Comparison of ENCODE assay signal across 20 mouse cellular contexts in the genomic region with DNA sequence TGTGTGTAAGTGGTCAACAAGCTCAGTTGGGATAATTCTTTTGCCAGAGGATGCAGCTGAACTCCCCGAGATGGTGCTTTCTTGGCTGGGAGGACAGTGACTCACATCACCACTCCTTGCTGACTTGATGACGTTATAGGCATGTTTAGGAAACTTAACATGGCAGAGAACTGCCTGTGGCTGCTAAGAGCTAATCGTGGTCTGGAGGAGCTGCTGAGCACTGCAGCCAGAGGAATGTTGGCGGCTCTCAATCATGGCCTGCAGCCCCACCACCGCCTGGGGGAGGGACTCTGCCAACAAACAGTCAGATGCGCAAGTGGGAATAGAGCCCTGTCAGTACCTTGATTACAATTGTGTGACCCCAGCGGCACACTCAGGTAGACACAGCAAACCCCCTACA. TPM values are rescaled to one million over a fixed set of nuclear protein-coding genes. Genes with fewer than 3 reads are reported as not detected.
A peak's percentile ranks its signal among the peaks of the same experiment; 100 is the strongest.
DNase-seq lines count a peak whose midpoint lies in the region; ATAC-seq and TF ChIP-seq lines count a peak whose summit lies in the region.
"Had no signal": no experiment of that assay in that cellular context is flagged by ENCODE, and none has a peak within 500 bp of the region (broad histone marks: within the 10 kb centered on the region; RNA-seq: fewer than 3 reads in every experiment).

No protein-coding gene starts in this region.

- H3K4me1 ChIP-seq in heart, embryonic 15.5 days (replicated peaks) = peaks cover 11% of the 10 kb centered on the region
- H3K4me1 ChIP-seq in forebrain, embryonic 10.5 days = peaks cover 10% of the 10 kb centered on the region
- H3K4me1 ChIP-seq: embryonic facial prominence, embryonic 15.5 days; intestine, embryonic 15.5 days; limb, embryonic 12.5 days had no signal

- peak; percentile 80 for DNase-seq in 3134 (ENCODE audit: extremely low read depth, insufficient read length, low spot score)
- DNase-seq in 3T3-L1 (ENCODE audit: low read depth, low spot score) = peak; percentile 94
- DNase-seq in gastrocnemius, adult 2 months = peak; percentile 79
- no peak for DNase-seq in thymus, postnatal 4 days
- DNase-seq in forebrain, embryonic 10.5 days (ENCODE audit: extremely low spot score, low spot score) = no peak
- no peak for DNase-seq in testis, postnatal 14 days (ENCODE audit: low spot score)
- DNase-seq: kidney, postnatal 25 days; liver, postnatal 0 days; thymus, adult 18-20 months had no signal

- H3K27me3 ChIP-seq in heart, embryonic 15.5 days = no peaks in the 10 kb centered on the region
- no peaks in the 10 kb centered on the region for H3K27me3 ChIP-seq in forebrain, embryonic 10.5 days (ENCODE audit: poor library complexity, severe bottlenecking)
- H3K27me3 ChIP-seq: embryonic facial prominence, embryonic 15.5 days; forebrain, embryonic 15.5 days; intestine, embryonic 15.5 days; limb, embryonic 12.5 days had no signal

- peak; percentile 79 for ATAC-seq in heart, embryonic 15.5 days (replicated peaks; ENCODE audit: insufficient number of reproducible peaks, insufficient read depth, low FRiP score, low read depth)
- ATAC-seq in granulocyte monocyte progenitor cell, adult 5-6 weeks (replicated peaks; ENCODE audit: poor library complexity, severe bottlenecking) = no peak
- ATAC-seq: activated CD4-positive, CD25-positive, alpha-beta regulatory T cell, adult 4 months; forebrain, embryonic 15.5 days; intestine, embryonic 15.5 days; liver, postnatal 0 days had no signal

- intact Hi-C loops in gastrocnemius, adult 2 months (cut with DNase I) = loop anchor here (5.0 kb wide), 1 partner anchor 45 kb away; the partner anchor contains the start of gene Ppm1l

- no peak overlapping the region for H3K9ac ChIP-seq in heart, embryonic 15.5 days
- H3K9ac ChIP-seq: embryonic facial prominence, embryonic 15.5 days; forebrain, embryonic 15.5 days; intestine, embryonic 15.5 days; limb, embryonic 12.5 days; liver, postnatal 0 days had no signal

- no peaks in the 10 kb centered on the region for H3K36me3 ChIP-seq in heart, embryonic 15.5 days
- no peaks in the 10 kb centered on the region for H3K36me3 ChIP-seq in forebrain, embryonic 10.5 days (replicated peaks)
- H3K36me3 ChIP-seq: embryonic facial prominence, embryonic 15.5 days; forebrain, embryonic 15.5 days; intestine, embryonic 15.5 days; limb, embryonic 12.5 days; midbrain, embryonic 10.5 days had no signal

- no peaks in the 10 kb centered on the region for H3K9me3 ChIP-seq in heart, embryonic 15.5 days (replicated peaks)
- no peaks in the 10 kb centered on the region for H3K9me3 ChIP-seq in forebrain, embryonic 10.5 days
- H3K9me3 ChIP-seq: embryonic facial prominence, embryonic 15.5 days; forebrain, embryonic 15.5 days; intestine, embryonic 15.5 days; limb, embryonic 12.5 days; midbrain, embryonic 10.5 days had no signal

- H3K4me3 ChIP-seq in gastrocnemius, adult 2 months = no peak overlapping the region
- no peak overlapping the region for H3K4me3 ChIP-seq in heart, embryonic 15.5 days
- H3K4me3 ChIP-seq in forebrain, embryonic 10.5 days = no peak overlapping the region
- H3K4me3 ChIP-seq: embryonic facial prominence, embryonic 15.5 days; forebrain, embryonic 15.5 days; intestine, embryonic 15.5 days; limb, embryonic 12.5 days; midbrain, embryonic 10.5 days had no signal

- H3K27ac ChIP-seq in gastrocnemius, adult 2 months = 0 out of 2 replicates have a peak overlapping the region, but pooled peaks have one; percentile 6
- H3K27ac ChIP-seq in heart, embryonic 15.5 days = peak overlapping the region; percentile 31; the same call in 1 of the 2 replicates
- H3K27ac ChIP-seq in forebrain, embryonic 10.5 days = no peak overlapping the region
- H3K27ac ChIP-seq: embryonic facial prominence, embryonic 15.5 days; forebrain, embryonic 15.5 days; intestine, embryonic 15.5 days; limb, embryonic 12.5 days; midbrain, embryonic 10.5 days had no signal

- 34% methylated on average over 7 of the region's 7 CpGs for WGBS in heart, embryonic 15.5 days
- WGBS in forebrain, embryonic 10.5 days = 80% methylated on average over 7 of the region's 7 CpGs

- H3K4me2 ChIP-seq in heart, embryonic 15.5 days = peak overlapping the region; percentile 12; the same call in 1 of the 2 replicates
- H3K4me2 ChIP-seq: embryonic facial prominence, embryonic 15.5 days; forebrain, embryonic 15.5 days; intestine, embryonic 15.5 days; limb, embryonic 12.5 days had no signal

- TF ChIP-seq CTCF in gastrocnemius, adult 2 months (IDR thresholded peaks at IDR 0.05) = peak; percentile 25; the same call in 1 of the 2 replicates

RNA-seq across cellular contexts. Expression of gene Ppm1l, which starts 44.8 kb away (rescaled TPM):
- 10 to 100 TPM; 90.3 to 91.8 TPM for total RNA-seq in gastrocnemius, adult 2 months (2021)
- 8.5 and 9.4 TPM in 2 replicates for polyA plus RNA-seq in heart, embryonic 15.5 days (2015; fragmentation: Nextera tagmentation; extraction: Ambion mirVana)
- polyA plus RNA-seq in forebrain, embryonic 10.5 days (2016; fragmentation: Nextera tagmentation; extraction: Ambion mirVana) = 9.3 and 9.8 TPM in 2 replicates
- total RNA-seq in granulocyte monocyte progenitor cell, adult 5-6 weeks (2014; fragmentation: Nextera tagmentation) = 0.62 and 1.3 TPM in 2 replicates
- 0.72 and 0.78 TPM in 2 replicates for total RNA-seq in granulocyte monocyte progenitor cell, adult 5-6 weeks (2017)

RNA-seq across cellular contexts. Expression of gene Arl14, which starts 49.6 kb away (rescaled TPM):
- total RNA-seq in gastrocnemius, adult 2 months (2021) = not detected
- 0.15 TPM in 1 of 2 replicates, not detected in the other for polyA plus RNA-seq in heart, embryonic 15.5 days (2015; fragmentation: Nextera tagmentation; extraction: Ambion mirVana)
- polyA plus RNA-seq in forebrain, embryonic 10.5 days (2016; fragmentation: Nextera tagmentation; extraction: Ambion mirVana) = not detected in 2 replicates
- not detected in 2 replicates for total RNA-seq in granulocyte monocyte progenitor cell, adult 5-6 weeks (2014; fragmentation: Nextera tagmentation)
- total RNA-seq in granulocyte monocyte progenitor cell, adult 5-6 weeks (2017) = not detected in 2 replicates
- total RNA-seq: ES-E14; layer of hippocampus, postnatal 25 days had no signal
- polyA plus RNA-seq: activated CD4-positive, CD25-positive, alpha-beta regulatory T cell, adult 4 months; forebrain, embryonic 15.5 days; gonadal fat pad, adult 2 months; limb, embryonic 12.5 days; liver, postnatal 0 days; midbrain, embryonic 10.5 days had no signal

Comparison
In these comparisons a context has a peak if more than half of its experiments do, and no peak if none do; other contexts are left out.
1. DNase-seq: peak in 3134 (single experiment), 3T3-L1 (single experiment) and gastrocnemius, adult 2 months (single experiment); none in thymus, postnatal 4 days (single experiment), forebrain, embryonic 10.5 days (single experiment) and testis, postnatal 14 days (single experiment).
2. RNA of gene Ppm1l, which starts 44.8 kb away (total RNA-seq): 90.3 to 91.8 TPM in gastrocnemius, adult 2 months; 0.62 to 1.3 TPM in granulocyte monocyte progenitor cell, adult 5-6 weeks; every median in the first group is over 10 times any median in the second.